Mouse (Mus musculus) limb, embryonic 15.5 days (tissue): ENCODE results near the gene Arrdc1. TPM values are rescaled to one million over a fixed set of nuclear protein-coding genes. Genes with fewer than 3 reads are reported as not detected.

Source experiments
- ATAC-seq: fragments of 200-750 bp; cut with Nextera tagmentation; 2 replicates; pipeline ENCODE4 v1.8.0; 2017; ENCODE audit warnings: low read depth, moderate TSS enrichment; ENCODE audit not compliant: insufficient number of reproducible peaks, low FRiP score, low TSS enrichment
- H3K27ac ChIP-seq: fragments of 300-500 bp; sonication (generic); 2 replicates; pipeline ENCODE4 v1.5.1; 2015; ENCODE audit warnings: moderate library complexity, mild to moderate bottlenecking, inconsistent platforms
- H3K27me3 ChIP-seq: fragments of 300-500 bp; sonication (generic); 2 replicates; pipeline ENCODE4 v1.6.1; 2015; ENCODE audit warnings: inconsistent platforms
- H3K36me3 ChIP-seq: fragments of 300-500 bp; sonication (generic); 2 replicates; pipeline ENCODE4 v1.6.1; 2015; ENCODE audit warnings: inconsistent platforms
- H3K4me1 ChIP-seq: fragments of 300-500 bp; sonication (generic); 2 replicates; pipeline ENCODE4 v1.6.1; 2015; ENCODE audit warnings: inconsistent platforms
- H3K4me2 ChIP-seq: fragments of 300-500 bp; sonication (generic); 2 replicates; pipeline ENCODE4 v1.6.1; 2015; ENCODE audit warnings: mild to moderate bottlenecking, inconsistent platforms
- H3K4me3 ChIP-seq: fragments of 300-500 bp; sonication (generic); 2 replicates; pipeline ENCODE4 v1.5.1; 2015; ENCODE audit warnings: mild to moderate bottlenecking, inconsistent platforms
- H3K9ac ChIP-seq: fragments of 300-500 bp; sonication (generic); 2 replicates; pipeline ENCODE4 v1.6.1; 2015; ENCODE audit warnings: inconsistent platforms
- H3K9me3 ChIP-seq: fragments of 300-500 bp; sonication (generic); 2 replicates; pipeline ENCODE4 v1.6.1; 2016; ENCODE audit warnings: inconsistent platforms
- whole genome bisulfite sequencing: fragments of 180-500 bp; shearing (Covaris S2); methylation state at CpG from one replicate; pipeline ENCODE4 v1.1.7; 2015; 5-methylcytosine and 5-hydroxymethylcytosine counted together
- polyA plus RNA-seq: library from polyadenylated mRNA; unstranded; fragments of >200 nt; fragmentation: Nextera tagmentation; extraction: Ambion mirVana; gene quantifications from 2 replicates; pipeline ENCODE4 v1.2.1, GENCODE M21; 2015

Gene Arrdc1
- polyA plus RNA-seq, 1 experiment from 2014 or later: 44.1 TPM

GRCm38 (mm10) chr2:24919839-24920175 lies 15.2 kb downstream of the Arrdc1 start:
- Histone ChIP-seq H3K36me3 (no peaks in the 10 kb centered on the region), H3K27ac (peak overlapping the region; percentile 94), H3K9ac (peak overlapping the region; percentile 51), H3K4me3 (peak overlapping the region; percentile 92), H3K9me3 (no peaks in the 10 kb centered on the region), H3K4me1 (peaks cover 9% of the 10 kb centered on the region), H3K4me2 (peak overlapping the region; percentile 55), H3K27me3 (no peaks in the 10 kb centered on the region)
- 8% methylated on average over 8 of the region's 8 CpGs for WGBS
- peak; percentile 16; the same call in 1 of the 2 replicates for ATAC-seq

DNA sequence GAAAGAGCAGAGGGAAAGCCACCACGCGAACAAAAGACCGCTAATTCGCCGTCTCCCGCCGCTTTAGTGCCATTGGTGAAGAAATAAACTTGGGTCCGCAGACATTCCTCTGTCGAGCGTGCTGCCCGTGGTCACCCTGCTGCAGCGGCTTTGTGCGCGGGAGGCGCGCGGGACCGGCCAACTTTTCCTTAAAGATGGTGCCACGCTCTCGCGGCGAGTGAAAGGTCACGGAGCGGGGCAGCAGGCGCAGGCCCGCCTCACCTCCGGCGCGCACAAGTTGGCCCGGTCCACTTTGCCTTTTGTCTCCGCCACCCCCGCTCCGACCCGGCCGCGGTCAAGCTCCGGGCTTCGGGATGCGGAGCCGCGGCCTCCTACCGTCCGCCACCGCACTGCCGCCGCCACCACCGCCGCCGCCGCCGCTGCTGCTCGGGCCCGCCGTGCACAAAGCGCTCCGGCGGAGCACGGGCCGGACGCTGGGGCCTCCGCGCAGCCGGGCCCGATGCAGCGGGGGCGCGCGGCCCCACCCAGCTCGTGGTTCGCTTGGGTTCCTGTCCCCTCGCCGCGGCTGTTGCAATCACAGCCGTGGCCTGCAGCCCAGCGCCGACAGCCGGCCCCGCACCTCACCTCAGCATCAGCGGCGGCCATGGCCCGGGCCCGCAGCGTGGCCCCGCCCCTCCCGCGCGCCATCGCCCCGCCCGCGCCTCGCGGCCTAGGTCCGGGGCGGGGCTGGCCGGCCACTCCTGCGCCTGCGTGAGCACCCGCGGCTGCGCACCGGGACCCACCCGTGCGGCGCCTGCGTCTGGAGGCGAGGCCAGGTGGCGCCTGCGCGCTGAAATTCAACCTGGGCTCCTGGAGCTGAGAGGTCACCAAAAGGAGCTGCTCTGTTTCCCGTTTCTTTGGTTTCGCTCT lies 15.9 kb downstream of the Arrdc1 start, which contains the start of gene Ehmt1:
TSS of gene Ehmt1 (minus strand) at position 685 of the 909 bp plus-strand sequence.
- H3K9me3 ChIP-seq: no peaks in the 10 kb centered on the region
- peak within 1 kb of the TSS; percentile 96 for H3K9ac ChIP-seq
- ATAC-seq: peak; percentile 97
- peak within 1 kb of the TSS; percentile 55 for H3K4me2 ChIP-seq
- H3K36me3 ChIP-seq: no peaks in the 10 kb centered on the region
- peaks cover 9% of the 10 kb centered on the region for H3K4me1 ChIP-seq
- WGBS: under 1% methylated on average over 99 of the region's 112 CpGs
- H3K4me3 ChIP-seq: peak within 1 kb of the TSS; percentile 92
- peak within 1 kb of the TSS; percentile 94 for H3K27ac ChIP-seq
- no peaks in the 10 kb centered on the region for H3K27me3 ChIP-seq

DNA sequence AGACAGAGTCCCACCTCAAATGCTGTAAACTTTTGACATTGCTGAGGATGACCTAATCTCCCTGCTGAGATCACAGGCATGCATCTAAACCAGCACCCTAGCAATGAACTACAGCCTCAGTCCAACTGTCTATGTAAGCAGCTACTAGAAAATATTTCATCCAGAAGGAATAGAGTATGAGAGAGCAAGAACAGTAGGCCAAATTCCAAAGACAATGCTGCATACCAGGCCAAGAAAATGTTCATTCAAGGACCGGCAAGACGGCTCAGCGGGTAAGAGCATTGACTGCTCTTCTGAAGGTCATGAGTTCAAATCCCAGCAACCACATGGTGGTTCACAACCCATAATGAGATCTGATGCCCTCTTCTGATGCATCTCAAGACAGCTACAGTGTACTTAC lies 20.3 kb downstream of the Arrdc1 start:
- Histone ChIP-seq H3K27me3 (no peaks in the 10 kb centered on the region), H3K36me3 (peaks cover 9% of the 10 kb centered on the region; the same call in 1 of the 2 replicates), H3K9ac (no peak overlapping the region), H3K9me3 (no peaks in the 10 kb centered on the region), H3K4me2 (no peak overlapping the region), H3K27ac (no peak overlapping the region), H3K4me1 (peaks cover 9% of the 10 kb centered on the region), H3K4me3 (no peak overlapping the region)
- WGBS: 85% methylated on average over 3 of the region's 3 CpGs
- ATAC-seq: no peak

DNA sequence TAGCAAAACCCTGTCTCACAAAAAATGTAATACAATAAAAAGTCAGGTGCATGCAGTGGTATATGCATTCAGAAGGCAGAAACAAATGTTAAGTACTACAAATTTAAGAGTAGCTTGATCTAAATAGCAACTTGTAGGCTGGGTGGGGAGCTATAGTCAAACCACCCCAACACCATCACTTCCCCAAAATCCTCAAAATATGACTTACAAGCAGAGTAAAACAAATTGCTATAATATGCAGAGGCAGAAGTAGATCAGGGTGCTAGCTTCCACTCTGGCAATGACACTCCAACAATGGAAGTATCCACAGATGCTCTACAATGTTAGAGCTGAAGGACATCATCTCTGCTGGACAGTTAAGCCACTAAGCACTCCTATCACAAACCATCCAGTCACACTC lies 22.5 kb downstream of the Arrdc1 start:
- H3K4me3 ChIP-seq: no peak overlapping the region
- H3K36me3 ChIP-seq: peaks cover 11% of the 10 kb centered on the region; the same call in 1 of the 2 replicates
- H3K4me1 ChIP-seq: peaks cover 2% of the 10 kb centered on the region
- ATAC-seq: no peak
- H3K9me3 ChIP-seq: no peaks in the 10 kb centered on the region
- no peak overlapping the region for H3K4me2 ChIP-seq
- no peaks in the 10 kb centered on the region for H3K27me3 ChIP-seq
- no peak overlapping the region for H3K27ac ChIP-seq
- no peak overlapping the region for H3K9ac ChIP-seq

DNA sequence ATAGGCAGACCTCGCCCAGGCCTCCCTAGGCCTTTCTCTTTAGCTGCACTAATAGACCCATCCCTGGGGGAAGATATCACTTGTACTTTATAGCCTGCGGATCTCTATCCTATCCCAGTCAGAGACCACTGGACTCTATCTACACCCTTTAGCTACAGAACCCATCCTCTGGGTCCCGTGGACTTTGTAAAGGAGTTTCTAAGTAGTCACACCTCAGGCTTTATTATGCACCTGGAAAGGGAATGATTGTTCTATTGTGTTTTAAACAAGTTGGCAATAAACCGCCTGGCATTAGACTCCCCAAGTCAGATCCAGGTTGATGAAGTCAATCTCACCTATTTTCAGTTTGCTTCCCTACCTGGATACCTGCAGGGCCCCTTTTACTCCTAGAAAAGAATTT lies 22.9 kb downstream of the Arrdc1 start:
- ATAC-seq: no peak
- no peak overlapping the region for H3K9ac ChIP-seq

DNA sequence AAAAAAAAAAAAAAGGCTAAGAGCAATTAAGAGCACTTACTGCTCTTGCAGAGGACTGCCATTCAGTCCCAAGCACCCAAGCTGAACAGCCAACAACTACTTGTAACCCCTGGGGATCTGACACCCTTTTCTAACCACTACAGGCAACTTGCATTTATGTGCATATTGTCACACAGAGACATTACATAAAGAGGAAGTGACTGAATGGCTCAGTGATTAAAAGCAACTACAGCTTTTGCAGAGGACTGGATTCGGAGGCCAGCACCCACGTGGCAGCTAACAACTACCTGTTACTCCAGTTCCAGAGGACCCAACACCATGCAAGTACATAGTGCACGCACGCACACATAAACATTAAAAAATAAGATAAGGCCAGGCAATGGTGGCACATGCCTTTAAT lies 24.6 kb downstream of the Arrdc1 start:
- Histone ChIP-seq H3K9ac (no peak overlapping the region), H3K27ac (no peak overlapping the region), H3K4me1 (peaks cover 5% of the 10 kb centered on the region; the same call in 1 of the 2 replicates), H3K4me2 (no peak overlapping the region), H3K27me3 (no peaks in the 10 kb centered on the region), H3K9me3 (no peaks in the 10 kb centered on the region), H3K4me3 (no peak overlapping the region), H3K36me3 (peaks cover 11% of the 10 kb centered on the region; the same call in 1 of the 2 replicates)
- no peak for ATAC-seq
- WGBS: 86% methylated on average over 4 of the region's 4 CpGs

More for the DNA sequence above, 22.9 kb downstream of the Arrdc1 start:
- Histone ChIP-seq H3K27me3 (no peaks in the 10 kb centered on the region), H3K4me2 (no peak overlapping the region), H3K4me3 (no peak overlapping the region), H3K27ac (no peak overlapping the region), H3K4me1 (no peaks in the 10 kb centered on the region), H3K36me3 (peaks cover 11% of the 10 kb centered on the region; the same call in 1 of the 2 replicates), H3K9me3 (no peaks in the 10 kb centered on the region)
- 96% methylated on average over 4 of the region's 4 CpGs for WGBS

DNA sequence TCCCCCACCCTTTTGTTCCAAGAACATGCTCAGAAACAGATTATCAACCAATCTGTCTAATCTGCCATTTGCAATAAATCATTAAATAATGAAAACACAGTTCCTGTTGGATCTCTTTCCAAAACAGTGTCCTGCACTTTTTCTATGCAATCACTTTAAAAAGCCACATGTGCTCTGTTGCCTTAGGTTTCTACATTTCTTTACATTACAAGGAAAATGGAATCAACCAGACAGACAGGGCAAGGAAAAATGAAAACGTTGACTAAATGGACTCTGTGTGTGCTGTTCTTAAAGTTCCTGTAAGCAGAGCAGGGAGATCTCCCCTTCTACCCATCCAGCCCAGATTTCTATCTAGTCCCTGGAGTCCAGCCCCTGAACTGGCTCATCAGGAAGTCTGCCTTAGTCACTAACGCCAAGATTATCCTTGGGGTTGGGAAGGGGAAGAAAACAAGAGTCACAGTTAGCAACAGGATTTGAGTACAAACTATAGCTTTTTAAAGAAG lies 29.3 kb downstream of the Arrdc1 start:
- Histone ChIP-seq H3K4me2 (no peak overlapping the region), H3K9me3 (no peaks in the 10 kb centered on the region), H3K27me3 (no peaks in the 10 kb centered on the region), H3K36me3 (peaks cover 8% of the 10 kb centered on the region; the same call in 1 of the 2 replicates), H3K4me3 (no peak overlapping the region), H3K4me1 (peaks cover 14% of the 10 kb centered on the region; the same call in 1 of the 2 replicates), H3K9ac (no peak overlapping the region), H3K27ac (peak overlapping the region; percentile 38; the same call in 1 of the 2 replicates)
- 36% methylated on average over 2 of the region's 2 CpGs for WGBS
- no peak for ATAC-seq

GRCm38 (mm10) chr2:24904823-24905652 lies 30.0 kb downstream of the Arrdc1 start:
- H3K4me2 ChIP-seq: no peak overlapping the region
- peaks cover 4% of the 10 kb centered on the region; the same call in 1 of the 2 replicates for H3K36me3 ChIP-seq
- 83% methylated on average over 11 of the region's 11 CpGs for WGBS
- no peak overlapping the region for H3K9ac ChIP-seq
- no peak overlapping the region for H3K4me3 ChIP-seq
- peaks cover 14% of the 10 kb centered on the region; the same call in 1 of the 2 replicates for H3K4me1 ChIP-seq
- ATAC-seq: no peak
- H3K27me3 ChIP-seq: no peaks in the 10 kb centered on the region
- H3K27ac ChIP-seq: no peak overlapping the region
- H3K9me3 ChIP-seq: no peaks in the 10 kb centered on the region

DNA sequence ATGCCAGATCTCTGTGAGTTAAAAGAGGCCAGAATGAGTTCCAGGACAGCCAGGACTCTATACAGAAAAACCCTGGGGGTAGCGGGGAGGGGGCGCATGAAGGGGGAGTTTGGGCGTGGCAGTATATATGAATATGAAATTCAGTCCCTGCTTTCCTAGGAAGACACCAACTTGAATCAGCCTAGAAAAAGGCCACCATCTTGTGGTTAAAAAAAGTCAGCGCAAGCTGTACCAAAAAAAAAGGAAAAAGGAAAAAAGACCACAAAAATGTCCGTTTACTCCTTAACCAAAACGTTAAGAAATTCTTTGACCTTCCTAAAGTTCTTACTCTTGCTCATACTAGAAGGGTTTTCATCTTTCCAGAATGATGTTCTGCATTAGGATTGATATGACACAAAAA lies 32.1 kb downstream of the Arrdc1 start:
- Histone ChIP-seq H3K27me3 (no peaks in the 10 kb centered on the region), H3K36me3 (no peaks in the 10 kb centered on the region), H3K9me3 (no peaks in the 10 kb centered on the region), H3K9ac (no peak overlapping the region), H3K4me3 (no peak overlapping the region), H3K4me1 (peaks cover 14% of the 10 kb centered on the region; the same call in 1 of the 2 replicates), H3K27ac (no peak overlapping the region), H3K4me2 (no peak overlapping the region)
- no peak for ATAC-seq
- 80% methylated on average over 6 of the region's 6 CpGs for WGBS

- Histone ChIP-seq H3K27me3 (no peaks in the 10 kb centered on the region), H3K36me3 (no peaks in the 10 kb centered on the region), H3K27ac (0 out of 2 replicates have a peak overlapping the region, but pooled peaks have one; percentile 7), H3K4me3 (no peak overlapping the region), H3K4me2 (no peak overlapping the region), H3K9ac (no peak overlapping the region), H3K4me1 (peaks cover 14% of the 10 kb centered on the region; the same call in 1 of the 2 replicates), H3K9me3 (no peaks in the 10 kb centered on the region)
- no peak for ATAC-seq
- WGBS: 52% methylated on average over 5 of the region's 5 CpGs
Measured at GRCm38 (mm10) chr2:24901055-24901454, 34.0 kb downstream of the Arrdc1 start.

DNA sequence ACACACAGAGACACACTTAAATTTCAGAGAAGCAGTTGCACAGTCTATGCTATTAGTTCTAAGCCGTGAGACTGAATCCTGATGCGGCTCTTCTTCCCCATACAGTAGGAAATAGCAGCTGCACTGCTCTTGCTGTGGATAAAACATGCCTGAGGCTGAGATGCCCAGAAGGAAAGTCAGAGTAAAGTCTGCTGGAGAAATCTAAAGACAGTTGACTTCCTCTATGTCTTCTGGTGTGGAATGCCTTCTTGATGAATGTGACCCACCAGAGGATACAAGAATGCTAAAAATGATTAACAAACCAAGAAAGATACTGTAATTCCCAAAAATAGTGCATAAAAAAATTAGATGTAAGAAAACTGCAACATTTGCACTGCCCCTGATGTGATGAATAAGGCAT lies 35.8 kb downstream of the Arrdc1 start:
- no peak for ATAC-seq
- H3K4me1 ChIP-seq: peaks cover 7% of the 10 kb centered on the region; the same call in 1 of the 2 replicates
- WGBS: 85% methylated on average over 2 of the region's 2 CpGs
- H3K36me3 ChIP-seq: no peaks in the 10 kb centered on the region
- no peak overlapping the region for H3K9ac ChIP-seq
- no peak overlapping the region for H3K27ac ChIP-seq
- no peak overlapping the region for H3K4me3 ChIP-seq
- no peak overlapping the region for H3K4me2 ChIP-seq
- no peaks in the 10 kb centered on the region for H3K27me3 ChIP-seq
- no peaks in the 10 kb centered on the region for H3K9me3 ChIP-seq
